Mouse (Mus musculus): Measurements from ENCODE around the gene Znrf2. TPM values are rescaled to one million over a fixed set of nuclear protein-coding genes. Genes with fewer than 3 reads are reported as not detected.
A peak's percentile ranks its signal among the peaks of the same experiment; 100 is the strongest.

Znrf2 gene
- total and polyA plus RNA-seq, 3 experiments: 5.4 to 22.1 (median 12.1) TPM

DNA sequence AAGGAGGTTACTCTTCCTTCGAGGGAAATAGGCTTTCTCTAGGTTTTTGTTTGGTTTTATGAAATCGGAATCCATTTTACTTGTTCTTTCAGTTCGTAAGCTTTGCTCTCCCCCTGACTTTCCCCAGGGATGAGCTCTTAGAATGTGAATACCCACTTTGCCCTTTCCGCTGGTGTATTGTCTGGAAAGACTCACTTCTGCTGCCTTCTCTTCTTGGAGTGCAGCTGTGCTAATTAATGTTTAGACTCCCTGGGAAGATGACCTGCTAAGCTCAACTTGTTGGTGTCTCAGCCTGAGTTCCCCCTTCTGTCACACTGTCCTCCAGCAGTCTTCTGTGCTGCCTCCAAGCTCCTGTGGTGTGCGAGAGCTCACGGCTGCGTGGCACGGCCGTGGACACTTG is 73.5 kb downstream of the Znrf2 start:
- no peak overlapping the region for H3K4me3 ChIP-seq
- H3K36me3 ChIP-seq (ENCODE audit: control insufficient read depth, insufficient read depth, low read length): no peaks in the 10 kb centered on the region
- H3K9ac ChIP-seq (ENCODE audit: low read depth, low read length): no peak overlapping the region
- no peaks in the 10 kb centered on the region; the same call in 1 of the 2 replicates for H3K4me1 ChIP-seq (ENCODE audit: control insufficient read depth, insufficient read depth, low read length)
- WGBS: 95% methylated on average over 9 of the region's 9 CpGs
- no peak overlapping the region for H3K27ac ChIP-seq
- no peak for DNase-seq
- intact Hi-C loops (cut with DNase I): no loop called here
- H3K27me3 ChIP-seq (ENCODE audit: control insufficient read depth, insufficient read depth, low read length): no peaks in the 10 kb centered on the region
- no peaks in the 10 kb centered on the region for H3K79me2 ChIP-seq (replicated peaks; ENCODE audit: control insufficient read depth, insufficient read depth, low read length)
- TF ChIP-seq CTCF (IDR thresholded peaks at IDR 0.05) (no peak), POLR2A (IDR thresholded peaks at IDR 0.05; ENCODE audit: insufficient read depth, low read depth, low read length) (no peak)

GRCm38 (mm10) chr6:54891384-54891783 is 74.7 kb downstream of the Znrf2 start:
- intact Hi-C loops (cut with DNase I): no loop called here
- Histone ChIP-seq H3K4me1 (ENCODE audit: control insufficient read depth, insufficient read depth, low read length) (no peaks in the 10 kb centered on the region), H3K4me3 (no peak overlapping the region), H3K36me3 (ENCODE audit: control insufficient read depth, insufficient read depth, low read length) (no peaks in the 10 kb centered on the region), H3K79me2 (replicated peaks; ENCODE audit: control insufficient read depth, insufficient read depth, low read length) (no peaks in the 10 kb centered on the region), H3K27ac (no peak overlapping the region), H3K27me3 (ENCODE audit: control insufficient read depth, insufficient read depth, low read length) (no peaks in the 10 kb centered on the region), H3K9ac (ENCODE audit: low read depth, low read length) (no peak overlapping the region)
- WGBS: 76% methylated on average over 3 of the region's 3 CpGs
- DNase-seq: no peak
- no peak for TF ChIP-seq CTCF (IDR thresholded peaks at IDR 0.05)
- TF ChIP-seq EP300 (IDR thresholded peaks at IDR 0.05; ENCODE audit: insufficient read depth, low read depth, low read length): no peak
- no peak for TF ChIP-seq POLR2A (IDR thresholded peaks at IDR 0.05; ENCODE audit: insufficient read depth, low read depth, low read length)

DNA sequence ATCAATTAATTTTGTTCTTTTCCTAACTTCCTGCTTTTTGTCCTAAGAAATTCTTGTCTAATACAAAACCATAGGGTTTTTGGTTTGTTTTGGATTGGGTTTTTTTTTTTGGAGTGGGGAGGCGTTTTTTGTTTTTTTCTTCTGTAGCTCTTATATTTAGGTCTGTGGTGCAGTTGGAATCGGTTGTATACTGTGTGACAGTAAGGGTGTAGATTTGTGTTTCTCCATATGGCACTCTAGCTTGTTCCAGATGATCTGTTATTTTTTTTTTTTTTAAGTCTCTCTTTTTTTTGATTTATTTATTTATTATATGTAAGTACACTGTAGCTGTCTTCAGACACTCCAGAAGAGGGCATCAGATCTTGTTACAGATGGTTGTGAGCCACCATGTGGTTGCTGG is 83.5 kb downstream of the Znrf2 start:
- no peaks in the 10 kb centered on the region for H3K27me3 ChIP-seq (ENCODE audit: control insufficient read depth, insufficient read depth, low read length)
- no peaks in the 10 kb centered on the region for H3K79me2 ChIP-seq (replicated peaks; ENCODE audit: control insufficient read depth, insufficient read depth, low read length)
- H3K4me3 ChIP-seq: no peak overlapping the region
- TF ChIP-seq POLR2A (IDR thresholded peaks at IDR 0.05; ENCODE audit: insufficient read depth, low read depth, low read length): no peak
- TF ChIP-seq CTCF (IDR thresholded peaks at IDR 0.05): no peak
- TF ChIP-seq EP300 (IDR thresholded peaks at IDR 0.05; ENCODE audit: insufficient read depth, low read depth, low read length): no peak
- no peak overlapping the region for H3K9ac ChIP-seq (ENCODE audit: low read depth, low read length)
- H3K36me3 ChIP-seq (ENCODE audit: control insufficient read depth, insufficient read depth, low read length): no peaks in the 10 kb centered on the region
- intact Hi-C loops (cut with DNase I): loop anchor here (5.0 kb wide), 1 partner anchor 88 kb away; no protein-coding TSS in a partner anchor
- H3K27ac ChIP-seq: no peak overlapping the region
- no peaks in the 10 kb centered on the region for H3K4me1 ChIP-seq (ENCODE audit: control insufficient read depth, insufficient read depth, low read length)
- no peak for DNase-seq
- 94% methylated on average over 2 of the region's 2 CpGs for WGBS

- no peaks in the 10 kb centered on the region for H3K79me2 ChIP-seq (replicated peaks; ENCODE audit: control insufficient read depth, insufficient read depth, low read length)
- intact Hi-C loops (cut with DNase I): loop anchor here (5.0 kb wide), 1 partner anchor 90 kb away; no protein-coding TSS in a partner anchor
- H3K4me3 ChIP-seq: no peak overlapping the region
- no peak for DNase-seq
- H3K36me3 ChIP-seq (ENCODE audit: control insufficient read depth, insufficient read depth, low read length): no peaks in the 10 kb centered on the region
- no peak overlapping the region for H3K9ac ChIP-seq (ENCODE audit: low read depth, low read length)
- TF ChIP-seq CTCF (IDR thresholded peaks at IDR 0.05) (no peak), POLR2A (IDR thresholded peaks at IDR 0.05; ENCODE audit: insufficient read depth, low read depth, low read length) (no peak), EP300 (IDR thresholded peaks at IDR 0.05; ENCODE audit: insufficient read depth, low read depth, low read length) (no peak)
- WGBS: 63% methylated on average over 2 of the region's 2 CpGs
- H3K27me3 ChIP-seq (ENCODE audit: control insufficient read depth, insufficient read depth, low read length): no peaks in the 10 kb centered on the region
- H3K27ac ChIP-seq: no peak overlapping the region
- no peaks in the 10 kb centered on the region for H3K4me1 ChIP-seq (ENCODE audit: control insufficient read depth, insufficient read depth, low read length)
These were observed 85.8 kb downstream of the Znrf2 start for GRCm38 (mm10) chr6:54902547-54902946.

DNA sequence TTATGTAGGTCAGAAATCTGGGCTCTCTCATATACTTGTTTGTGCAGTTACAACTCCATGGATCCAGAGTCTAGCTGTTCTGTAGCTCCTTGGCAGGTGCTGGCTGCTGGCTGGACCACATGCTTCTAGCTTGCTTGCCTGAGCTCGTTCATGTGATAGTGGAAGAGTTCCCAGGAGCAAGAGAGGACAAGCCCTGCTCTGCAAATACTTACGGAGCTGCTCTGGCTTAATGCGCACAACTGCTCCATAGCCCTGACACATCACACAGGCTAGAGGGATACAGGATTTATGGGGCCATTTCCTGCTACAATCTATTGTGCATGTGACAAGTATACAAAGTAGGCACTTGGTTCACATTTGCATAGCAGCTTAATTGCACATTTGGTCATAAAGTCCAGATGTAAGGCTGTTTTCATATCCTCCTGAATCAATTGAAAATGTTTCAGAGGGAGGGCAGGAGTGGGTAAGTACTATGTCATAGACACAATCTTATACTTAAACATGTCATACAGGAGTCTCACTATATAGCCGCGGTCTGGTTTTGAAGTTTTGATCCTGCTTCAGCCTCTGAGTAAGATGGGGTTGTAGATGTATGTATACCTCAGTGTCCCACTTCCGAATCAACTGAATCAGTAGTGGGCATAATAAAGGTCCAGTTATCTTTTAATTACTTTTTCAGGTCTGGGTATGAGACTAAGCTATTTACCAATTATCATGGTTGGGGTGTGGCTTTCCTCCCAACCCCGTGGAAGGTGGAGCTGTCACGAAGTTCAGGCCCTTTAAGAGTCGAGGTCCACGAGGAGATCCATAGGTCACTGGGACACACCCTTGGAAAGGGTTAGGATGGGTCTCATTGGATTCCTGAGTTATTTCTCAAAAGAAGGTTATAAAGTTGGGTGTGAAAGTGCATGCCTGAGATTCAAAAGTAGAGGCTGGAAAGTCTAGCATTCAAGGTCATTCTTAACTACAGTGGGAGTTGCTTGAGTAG is 89.6 kb downstream of the Znrf2 start:
- WGBS: 76% methylated on average over 10 of the region's 10 CpGs

DNA sequence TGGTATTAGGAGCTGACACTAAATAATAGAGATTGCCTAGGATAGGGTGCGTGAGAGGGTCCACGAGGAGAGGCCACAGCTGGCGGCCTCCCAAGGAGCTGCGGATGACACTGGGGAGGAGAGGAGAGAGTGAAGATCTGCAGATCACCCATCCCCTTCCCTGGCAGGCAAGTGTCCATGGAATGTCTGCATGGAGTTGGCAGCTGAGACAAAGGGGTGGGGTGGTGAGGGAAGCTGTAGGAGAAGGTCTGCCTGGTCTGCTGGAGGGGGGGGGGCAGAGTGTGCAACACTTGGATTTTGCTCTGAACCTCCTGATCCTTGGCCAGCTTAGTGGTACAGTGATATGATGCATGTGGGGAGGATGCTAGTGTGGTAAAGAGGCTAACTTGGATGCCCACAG is 98.3 kb downstream of the Znrf2 start:
- H3K9ac ChIP-seq (ENCODE audit: low read depth, low read length): no peak overlapping the region
- WGBS: 66% methylated on average over 4 of the region's 4 CpGs
- no peaks in the 10 kb centered on the region for H3K27me3 ChIP-seq (ENCODE audit: control insufficient read depth, insufficient read depth, low read length)
- H3K4me3 ChIP-seq: no peak overlapping the region
- DNase-seq: peak in 1 of 2 experiments; percentile 9
- intact Hi-C loops (cut with DNase I): loop anchor here (10.0 kb wide), 1 partner anchor 210 kb away; no protein-coding TSS in a partner anchor
- H3K27ac ChIP-seq: no peak overlapping the region
- H3K36me3 ChIP-seq (ENCODE audit: control insufficient read depth, insufficient read depth, low read length): no peaks in the 10 kb centered on the region
- no peaks in the 10 kb centered on the region for H3K79me2 ChIP-seq (replicated peaks; ENCODE audit: control insufficient read depth, insufficient read depth, low read length)
- TF ChIP-seq EP300 (IDR thresholded peaks at IDR 0.05; ENCODE audit: insufficient read depth, low read depth, low read length) (no peak), POLR2A (IDR thresholded peaks at IDR 0.05; ENCODE audit: insufficient read depth, low read depth, low read length) (no peak), CTCF (IDR thresholded peaks at IDR 0.05) (no peak)
- no peaks in the 10 kb centered on the region for H3K4me1 ChIP-seq (ENCODE audit: control insufficient read depth, insufficient read depth, low read length)

More for the DNA sequence above, 89.6 kb downstream of the Znrf2 start:
- Histone ChIP-seq H3K4me3 (no peak overlapping the region), H3K79me2 (replicated peaks; ENCODE audit: control insufficient read depth, insufficient read depth, low read length) (no peaks in the 10 kb centered on the region), H3K4me1 (ENCODE audit: control insufficient read depth, insufficient read depth, low read length) (no peaks in the 10 kb centered on the region), H3K27ac (no peak overlapping the region), H3K9ac (ENCODE audit: low read depth, low read length) (no peak overlapping the region), H3K36me3 (ENCODE audit: control insufficient read depth, insufficient read depth, low read length) (no peaks in the 10 kb centered on the region), H3K27me3 (ENCODE audit: control insufficient read depth, insufficient read depth, low read length) (no peaks in the 10 kb centered on the region)
- TF ChIP-seq CTCF (IDR thresholded peaks at IDR 0.05) (no peak), EP300 (IDR thresholded peaks at IDR 0.05; ENCODE audit: insufficient read depth, low read depth, low read length) (peak; percentile 94)
- DNase-seq: peak in 1 of 2 experiments; percentile 64
- intact Hi-C loops (cut with DNase I): no loop called here
